Mouse (Mus musculus): ENCODE measurements around the gene Mapk12.

Gene Mapk12

GRCm38 (mm10) chr15:89171526-89172051 is 31.1 kb upstream of the Mapk12 start:
- intact Hi-C loops (cut with DNase I), result no loop called here

- intact Hi-C loops (cut with DNase I), result no loop called here
Observed at GRCm38 (mm10) chr15:89170102-89170501, 29.6 kb upstream of the Mapk12 start.

GRCm38 (mm10) chr15:89169431-89169830 is 28.9 kb upstream of the Mapk12 start:
- intact Hi-C loops (cut with DNase I), result no loop called here

- intact Hi-C loops (cut with DNase I), result no loop called here
Observed at GRCm38 (mm10) chr15:89168922-89169321, 28.4 kb upstream of the Mapk12 start.

GRCm38 (mm10) chr15:89165478-89165877 is 25.0 kb upstream of the Mapk12 start:
- intact Hi-C loops (cut with DNase I), result no loop called here

- intact Hi-C loops (cut with DNase I), result loop anchor here (5.0 kb wide), 1 partner anchor 46 kb away; no protein-coding TSS in a partner anchor
Observed at GRCm38 (mm10) chr15:89161397-89161796, 20.9 kb upstream of the Mapk12 start.

GRCm38 (mm10) chr15:89158516-89158915 is 18.0 kb upstream of the Mapk12 start:
- intact Hi-C loops (cut with DNase I), result no loop called here

GRCm38 (mm10) chr15:89157954-89158353 is 17.5 kb upstream of the Mapk12 start:
- intact Hi-C loops (cut with DNase I), result no loop called here

GRCm38 (mm10) chr15:89152312-89152711 is 11.8 kb upstream of the Mapk12 start:
- intact Hi-C loops (cut with DNase I), result no loop called here

GRCm38 (mm10) chr15:89150041-89150390 is 9.5 kb upstream of the Mapk12 start:
- intact Hi-C loops (cut with DNase I), result no loop called here

- intact Hi-C loops (cut with DNase I), result no loop called here
Observed at GRCm38 (mm10) chr15:89149271-89150040, 9.0 kb upstream of the Mapk12 start, which contains the start of gene Mapk11. Mapk11 (minus strand) TSS chr15:89149628.

- intact Hi-C loops (cut with DNase I), result no loop called here
Observed at GRCm38 (mm10) chr15:89148496-89149270, 8.2 kb upstream of the Mapk12 start.

- intact Hi-C loops (cut with DNase I), result no loop called here
Observed at GRCm38 (mm10) chr15:89147895-89148294, 7.4 kb upstream of the Mapk12 start.

- intact Hi-C loops (cut with DNase I), result no loop called here
Observed at GRCm38 (mm10) chr15:89147456-89147855, 7.0 kb upstream of the Mapk12 start.

- intact Hi-C loops (cut with DNase I), result no loop called here
Observed at GRCm38 (mm10) chr15:89147024-89147423, 6.5 kb upstream of the Mapk12 start.

GRCm38 (mm10) chr15:89146537-89146936 is 6.0 kb upstream of the Mapk12 start:
- intact Hi-C loops (cut with DNase I), result no loop called here

GRCm38 (mm10) chr15:89145813-89146350 is 5.4 kb upstream of the Mapk12 start:
- intact Hi-C loops (cut with DNase I), result no loop called here

- intact Hi-C loops (cut with DNase I), result no loop called here
Observed at GRCm38 (mm10) chr15:89144965-89145364, 4.5 kb upstream of the Mapk12 start.

- intact Hi-C loops (cut with DNase I), result no loop called here
Observed at GRCm38 (mm10) chr15:89143134-89143533, 2.6 kb upstream of the Mapk12 start.

- intact Hi-C loops (cut with DNase I), result no loop called here
Observed at GRCm38 (mm10) chr15:89141905-89142304, 1.4 kb upstream of the Mapk12 start.

GRCm38 (mm10) chr15:89141443-89141842 is 940 bp upstream of the Mapk12 start:
- intact Hi-C loops (cut with DNase I), result no loop called here

GRCm38 (mm10) chr15:89140048-89140658 is 350 bp downstream of the Mapk12 start:
- intact Hi-C loops (cut with DNase I), result no loop called here

Data from adrenal gland (tissue).